Mouse (Mus musculus) CD4-positive helper T cell, adult 2 months (primary cell): ENCODE measurements around the gene Gm28870.
"Not testable (repeated sequence)": the region's sequence is repeated elsewhere in the genome, so short reads cannot be mapped to it uniquely, and the experiment has no call there.

Experiments
- DNase-seq: peaks from one replicate; pipeline ENCODE4 v3.0.0-alpha.2; 2012; ENCODE audit warnings: low read depth, missing footprints, low spot score

Gm28870 gene

DNA sequence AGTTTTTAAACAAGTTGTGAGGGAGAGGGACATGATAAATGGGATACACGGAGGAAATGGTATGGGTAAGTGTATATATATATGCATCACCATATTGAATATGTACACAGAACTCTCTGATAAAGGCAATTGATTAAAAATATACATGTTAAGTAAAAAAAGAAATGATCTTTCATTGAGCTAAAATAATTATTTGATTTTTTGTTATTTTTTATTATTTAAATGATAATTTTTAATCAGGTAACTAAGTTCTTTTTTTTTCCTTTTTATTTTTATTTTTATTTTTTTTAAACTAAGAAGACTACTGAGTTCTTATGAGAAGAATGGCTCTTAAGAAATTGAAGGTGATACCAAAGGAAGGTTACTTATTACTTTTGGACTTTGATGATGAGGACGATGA lies at the start of gene Gm28870:
Gene Gm28870 (plus strand): TSS at position 301 of the 400 bp plus-strand sequence.
- DNase-seq: not testable (repeated sequence)
